Mouse (Mus musculus) cerebellum, adult 11 months (tissue): ENCODE measurements at regions not wholly inside any gene's neighbourhood (a gene's known extent, or its start where the extent isn't known, plus 50 kb on each side); places are given as distances from the start of the nearest gene placed in this dataset.

Source experiments
- DNase-seq: peaks from one replicate; pipeline ENCODE4 v3.0.0; 2022

GRCm38 (mm10) chr16:62981821-62982220 is 127.7 kb downstream of the Pros1 start:
- no peak for DNase-seq

GRCm38 (mm10) chr16:62982558-62982957 is 128.5 kb downstream of the Pros1 start:
- DNase-seq, result no peak

- DNase-seq, result no peak
Observed at GRCm38 (mm10) chr16:62995555-62995954, 141.4 kb downstream of the Pros1 start.

GRCm38 (mm10) chr16:63011151-63011734 is 157.1 kb downstream of the Pros1 start:
- no peak for DNase-seq

- peak; percentile 16 for DNase-seq
Observed at GRCm38 (mm10) chr16:63014453-63014852, 160.3 kb downstream of the Pros1 start.

- DNase-seq, result peak; percentile 12
Observed at GRCm38 (mm10) chr16:63016144-63016543, 162.0 kb downstream of the Pros1 start.

- DNase-seq, result no peak
Observed at GRCm38 (mm10) chr16:63016658-63017057, 162.6 kb downstream of the Pros1 start.

- DNase-seq, result no peak
Observed at GRCm38 (mm10) chr16:63030399-63030798, 176.3 kb downstream of the Pros1 start.

GRCm38 (mm10) chr16:63031035-63031434 is 176.9 kb downstream of the Pros1 start:
- DNase-seq, result no peak

GRCm38 (mm10) chr16:63031802-63032201 is 177.7 kb downstream of the Pros1 start:
- DNase-seq, result no peak

- DNase-seq, result no peak
Observed at GRCm38 (mm10) chr16:63049100-63049499, 195.0 kb downstream of the Pros1 start.

- DNase-seq, result no peak
Observed at GRCm38 (mm10) chr16:63062883-63063282, 208.8 kb downstream of the Pros1 start.

GRCm38 (mm10) chr16:63069987-63070386 is 215.9 kb downstream of the Pros1 start:
- DNase-seq, result no peak

GRCm38 (mm10) chr16:63075814-63076213 is 221.7 kb downstream of the Pros1 start:
- DNase-seq, result no peak

GRCm38 (mm10) chr16:63081383-63081782 is 227.3 kb downstream of the Pros1 start:
- no peak for DNase-seq

- DNase-seq, result no peak
Observed at GRCm38 (mm10) chr16:63083256-63083655, 229.1 kb downstream of the Pros1 start.

- no peak for DNase-seq
Observed at GRCm38 (mm10) chr16:63084021-63084756, 230.1 kb downstream of the Pros1 start.

- peak; percentile 77 for DNase-seq
Observed at GRCm38 (mm10) chr16:63086086-63086796, 232.1 kb downstream of the Pros1 start.

GRCm38 (mm10) chr16:63091471-63092300 is 237.6 kb downstream of the Pros1 start:
- peak; percentile 88 for DNase-seq

- DNase-seq, result no peak
Observed at GRCm38 (mm10) chr16:63094126-63094840, 240.2 kb downstream of the Pros1 start.

- DNase-seq, result no peak
Observed at GRCm38 (mm10) chr16:63102362-63102761, 248.3 kb downstream of the Pros1 start.

GRCm38 (mm10) chr16:63102930-63103329 is 248.8 kb downstream of the Pros1 start:
- DNase-seq, result no peak
